Mouse (Mus musculus): ENCODE measurements around the gene Bpifb5.

GRCm38 (mm10) chr2:154192141-154192540 lies 31.4 kb upstream of the Bpifb5 start:
- TF ChIP-seq CTCF (conservative IDR thresholded peaks at IDR 0.05; ENCODE audit: low read length) (no peak), POU5F1 (IDR thresholded peaks at IDR 0.05; ENCODE audit: borderline replicate concordance, low read length) (no peak)

Measured in E14TG2a.4 (cell line).